Mouse (Mus musculus) CD4-positive helper T cell, adult 2 months (primary cell): ENCODE measurements around the gene Olfr1333.
"Not testable (repeated sequence)": the region's sequence is repeated elsewhere in the genome, so short reads cannot be mapped to it uniquely, and the experiment has no call there.

Source experiments
- DNase-seq: peaks from one replicate; pipeline ENCODE4 v3.0.0-alpha.2; 2012; ENCODE audit warnings: low read depth, missing footprints, low spot score

Gene Olfr1333

GRCm38 (mm10) chr4:118836179-118836578 lies at the start of gene Olfr1333:
Olfr1333 (minus strand) TSS chr4:118836279.
- DNase-seq: no peak

- DNase-seq: no peak
Observed at GRCm38 (mm10) chr4:118867566-118867965, 31.5 kb upstream of the Olfr1333 start.

GRCm38 (mm10) chr4:118864349-118864748 lies 28.3 kb upstream of the Olfr1333 start, which contains the start of gene Olfr1331:
Olfr1331 (plus strand) TSS chr4:118864649.
- DNase-seq: no peak

- DNase-seq: no peak
Observed at GRCm38 (mm10) chr4:118862704-118863103, 26.6 kb upstream of the Olfr1333 start.

- DNase-seq: no peak
Observed at GRCm38 (mm10) chr4:118861791-118862190, 25.7 kb upstream of the Olfr1333 start.

GRCm38 (mm10) chr4:118818921-118819320 lies 17.2 kb downstream of the Olfr1333 start:
- DNase-seq: no peak

GRCm38 (mm10) chr4:118809844-118810243 lies 26.2 kb downstream of the Olfr1333 start, which contains the start of gene Olfr1335:
Olfr1335 (minus strand) TSS chr4:118809944.
- DNase-seq: no peak

- DNase-seq: not testable (repeated sequence)
Observed at GRCm38 (mm10) chr4:118792796-118793195, 43.3 kb downstream of the Olfr1333 start.

- DNase-seq: no peak
Observed at GRCm38 (mm10) chr4:118782486-118782885, 53.6 kb downstream of the Olfr1333 start, which contains the start of gene Olfr1337. Olfr1337 (minus strand) TSS chr4:118782586.
